Mouse (Mus musculus) embryonic facial prominence, embryonic 12.5 days (tissue): Measurements from ENCODE around the gene Pmepa1. TPM values are rescaled to one million over a fixed set of nuclear protein-coding genes. Genes with fewer than 3 reads are reported as not detected.

Experiments used
- ATAC-seq: fragments of 200-750 bp; cut with Nextera tagmentation; 2 replicates; pipeline ENCODE4 v1.8.0; 2017; ENCODE audit not compliant: insufficient number of reproducible peaks, insufficient read depth, low FRiP score, low TSS enrichment
- H3K27ac ChIP-seq: fragments of 300-500 bp; sonication (generic); 2 replicates; pipeline ENCODE4 v1.5.1; 2016; ENCODE audit warnings: mild to moderate bottlenecking
- H3K27me3 ChIP-seq: fragments of 300-500 bp; sonication (generic); 2 replicates; pipeline ENCODE4 v1.6.1; 2016; ENCODE audit warnings: mild to moderate bottlenecking, moderate library complexity
- H3K36me3 ChIP-seq: fragments of 300-500 bp; sonication (generic); 2 replicates; pipeline ENCODE4 v1.6.1; 2016; ENCODE audit warnings: mild to moderate bottlenecking
- H3K4me1 ChIP-seq: fragments of 300-500 bp; sonication (generic); 2 replicates; pipeline ENCODE4 v1.6.1; 2016
- H3K4me2 ChIP-seq: fragments of 300-500 bp; sonication (generic); replicated peaks from 2 replicates; pipeline ENCODE4 v1.6.1; 2016; ENCODE audit warnings: mild to moderate bottlenecking, moderate library complexity
- H3K4me3 ChIP-seq: fragments of 300-500 bp; sonication (generic); 2 replicates; pipeline ENCODE4 v1.5.1; 2016; ENCODE audit warnings: mild to moderate bottlenecking
- H3K9ac ChIP-seq: fragments of 300-500 bp; sonication (generic); 2 replicates; pipeline ENCODE4 v1.6.1; 2016; ENCODE audit warnings: mild to moderate bottlenecking, moderate library complexity
- H3K9me3 ChIP-seq: fragments of 300-500 bp; sonication (generic); 2 replicates; pipeline ENCODE4 v1.6.1; 2016; ENCODE audit warnings: mild to moderate bottlenecking, moderate library complexity
- WGBS: fragments of 180-500 bp; shearing (Covaris S2); methylation state at CpG from one replicate; pipeline ENCODE4 v1.1.7; 2016; 5-methylcytosine and 5-hydroxymethylcytosine counted together
- polyA plus RNA-seq: library from polyadenylated mRNA; unstranded; fragments of >200 nt; fragmentation: Nextera tagmentation; extraction: Ambion mirVana; gene quantifications from 2 replicates; pipeline ENCODE4 v1.2.1, GENCODE M21; 2016

Gene Pmepa1
- polyA plus RNA-seq, 1 experiment from 2014 or later, result 5.8 TPM

DNA sequence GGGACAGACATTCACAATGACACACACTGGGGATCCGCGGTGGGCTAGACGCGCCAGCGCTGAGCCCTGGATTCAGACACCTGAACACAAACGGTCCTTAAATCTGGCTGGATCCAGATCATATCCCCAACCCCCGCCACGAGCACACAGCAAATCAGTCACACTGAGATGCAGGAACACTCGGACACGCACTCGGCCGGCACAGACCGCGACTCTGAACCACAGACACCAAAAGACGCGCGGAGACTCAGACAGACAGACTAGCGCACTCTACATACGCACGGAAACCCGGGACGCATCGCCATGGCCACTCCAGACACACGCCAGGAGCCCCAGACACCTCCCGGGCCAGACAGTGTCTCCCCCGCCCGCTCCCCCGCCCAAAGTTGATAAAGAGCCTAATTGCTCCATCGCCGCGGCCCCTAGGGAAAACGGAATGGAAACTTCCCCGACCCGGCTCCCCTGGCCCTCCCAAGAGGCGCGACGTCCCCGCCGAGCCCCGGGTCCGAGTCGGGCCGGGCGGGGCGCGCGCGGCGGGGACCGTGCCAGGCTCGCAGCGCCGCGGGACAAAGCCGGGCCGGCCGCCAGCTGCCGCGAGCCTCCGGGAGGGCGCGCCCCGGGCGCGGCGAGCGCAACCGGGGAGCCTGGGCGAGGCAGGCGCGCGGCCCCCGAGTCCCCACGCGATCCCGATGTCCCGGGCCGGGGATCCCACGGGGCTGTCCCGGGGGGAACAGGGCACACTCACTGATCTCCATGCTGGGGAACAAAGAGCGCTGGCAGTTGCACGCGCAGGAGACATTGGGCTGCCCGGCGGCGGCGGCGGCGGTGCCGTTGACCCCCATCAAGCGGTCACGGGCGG, 761 bp downstream of the Pmepa1 start:
- under 1% methylated on average over 86 of the region's 93 CpGs for WGBS
- Histone ChIP-seq H3K27ac (peak overlapping the region; percentile 84), H3K4me3 (peak overlapping the region; percentile 87), H3K27me3 (no peaks in the 10 kb centered on the region), H3K4me2 (peak overlapping the region; percentile 90), H3K9me3 (no peaks in the 10 kb centered on the region), H3K9ac (peak overlapping the region; percentile 98), H3K4me1 (peaks cover 54% of the 10 kb centered on the region), H3K36me3 (no peaks in the 10 kb centered on the region)
- no peak for ATAC-seq

DNA sequence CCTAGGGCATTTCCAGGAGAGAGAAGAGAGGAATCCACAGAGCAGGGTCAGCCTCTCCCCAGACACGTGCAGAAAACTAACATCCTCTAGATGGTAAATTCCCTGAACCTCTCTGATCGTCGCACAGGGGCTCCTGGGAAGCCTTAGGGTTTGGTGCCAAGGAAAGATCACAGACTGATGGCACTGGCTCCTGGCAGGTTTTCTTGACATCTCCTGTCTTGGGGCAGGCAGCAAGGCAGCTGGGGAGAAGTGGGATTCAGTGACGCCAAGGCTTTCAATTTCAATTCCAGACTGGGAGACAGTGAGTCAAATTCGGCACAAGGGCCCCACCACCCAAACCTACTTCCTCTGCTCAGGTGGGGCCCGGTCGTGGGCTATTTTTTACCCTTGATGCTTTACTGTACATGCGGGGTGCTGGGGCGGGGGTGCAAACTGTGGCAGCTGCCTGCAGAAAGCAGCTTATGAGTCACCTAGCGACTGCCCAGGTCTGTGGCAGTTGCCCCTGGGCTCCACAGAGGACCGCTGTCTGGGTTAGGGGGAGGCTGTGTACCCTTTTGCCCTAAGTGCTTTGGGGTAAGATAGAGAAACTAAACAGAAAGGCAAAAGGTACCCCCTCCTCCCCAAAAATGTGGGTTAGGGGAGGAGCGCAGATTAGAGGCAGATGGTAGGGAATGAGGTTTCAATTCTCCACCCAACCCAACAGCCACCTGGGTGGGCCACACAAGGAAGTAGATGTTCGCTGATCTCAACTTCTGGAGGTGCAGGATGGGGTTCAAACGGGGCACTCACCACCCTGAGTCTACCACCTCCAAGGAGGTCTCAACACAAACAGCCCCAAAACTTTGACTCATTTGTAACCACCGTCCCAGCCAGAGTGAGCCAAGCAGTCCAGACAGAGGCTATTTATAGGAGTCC, 1.6 kb downstream of the Pmepa1 start:
- 9% methylated on average over 15 of the region's 15 CpGs for WGBS
- H3K27ac ChIP-seq, result peak overlapping the region; percentile 84
- H3K9me3 ChIP-seq, result no peaks in the 10 kb centered on the region
- H3K4me3 ChIP-seq, result peak overlapping the region; percentile 87
- ATAC-seq, result no peak
- H3K9ac ChIP-seq, result peak overlapping the region; percentile 98
- peaks cover 63% of the 10 kb centered on the region for H3K4me1 ChIP-seq
- H3K27me3 ChIP-seq, result no peaks in the 10 kb centered on the region
- H3K36me3 ChIP-seq, result no peaks in the 10 kb centered on the region
- peak overlapping the region; percentile 90 for H3K4me2 ChIP-seq

- Histone ChIP-seq H3K4me1 (peaks cover 65% of the 10 kb centered on the region), H3K4me3 (peak overlapping the region; percentile 87), H3K9me3 (no peaks in the 10 kb centered on the region), H3K36me3 (no peaks in the 10 kb centered on the region), H3K27ac (no peak overlapping the region), H3K27me3 (no peaks in the 10 kb centered on the region), H3K4me2 (peak overlapping the region; percentile 90), H3K9ac (peak overlapping the region; percentile 17; the same call in 1 of the 2 replicates)
- 43% methylated on average over 4 of the region's 4 CpGs for WGBS
- no peak for ATAC-seq
These were observed 2.4 kb downstream of the Pmepa1 start for GRCm38 (mm10) chr2:173273885-173274284.

DNA sequence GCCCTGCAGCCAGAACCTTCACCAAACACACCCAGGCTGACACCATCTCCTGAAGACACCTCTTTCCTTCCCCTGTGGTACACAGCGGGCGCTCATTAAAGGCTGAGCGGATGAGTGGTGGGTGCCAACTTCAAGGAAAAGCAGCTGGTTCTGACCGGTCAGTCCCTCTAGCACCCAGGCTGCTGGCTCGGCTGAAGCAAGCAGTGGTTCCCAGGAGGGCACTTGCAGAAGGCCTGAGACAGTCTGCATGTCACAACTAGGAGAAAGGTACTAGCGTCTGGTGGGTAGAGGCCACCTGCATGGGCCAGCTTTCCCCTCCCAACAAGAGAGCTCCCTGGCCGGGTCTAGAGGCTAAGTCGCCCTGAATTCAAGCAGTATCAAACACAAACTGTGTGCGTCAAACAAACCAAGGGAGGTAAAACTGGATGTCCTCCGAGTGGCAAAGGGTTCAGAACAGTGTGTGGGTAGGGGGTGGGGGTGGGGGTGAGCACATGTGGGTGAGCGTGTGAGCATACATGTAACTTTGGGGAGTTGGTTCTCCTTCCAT, 3.9 kb downstream of the Pmepa1 start:
- Histone ChIP-seq H3K4me2 (peak overlapping the region; percentile 8; the same call in 1 of the 2 replicates), H3K4me1 (peaks cover 66% of the 10 kb centered on the region), H3K36me3 (no peaks in the 10 kb centered on the region), H3K9me3 (no peaks in the 10 kb centered on the region), H3K27ac (no peak overlapping the region), H3K9ac (no peak overlapping the region), H3K4me3 (no peak overlapping the region), H3K27me3 (no peaks in the 10 kb centered on the region)
- WGBS, result 81% methylated on average over 11 of the region's 11 CpGs
- no peak for ATAC-seq

DNA sequence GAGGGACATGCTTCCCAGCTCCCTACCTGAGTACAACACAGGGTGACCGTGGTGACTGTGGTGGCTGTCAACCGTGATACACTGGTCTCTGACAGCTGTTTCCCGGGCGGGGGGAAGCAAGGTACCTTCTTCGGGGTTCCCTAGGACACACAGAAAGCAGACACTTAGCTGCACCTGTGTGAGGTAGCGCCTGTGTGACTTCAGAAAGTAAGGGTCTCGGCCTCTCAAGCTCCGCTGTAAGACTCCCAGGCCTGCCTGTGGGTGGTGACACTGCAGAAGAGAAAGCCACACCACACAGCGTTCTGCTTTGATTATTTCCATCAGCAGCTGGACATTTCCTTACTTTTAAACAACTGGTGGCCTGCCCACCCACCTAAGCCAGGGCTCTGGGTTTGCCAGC, 4.8 kb downstream of the Pmepa1 start:
- no peaks in the 10 kb centered on the region for H3K27me3 ChIP-seq
- no peak overlapping the region for H3K4me2 ChIP-seq
- no peak overlapping the region for H3K9ac ChIP-seq
- H3K4me1 ChIP-seq, result peaks cover 67% of the 10 kb centered on the region
- no peaks in the 10 kb centered on the region for H3K36me3 ChIP-seq
- no peak for ATAC-seq
- no peak overlapping the region for H3K27ac ChIP-seq
- no peaks in the 10 kb centered on the region for H3K9me3 ChIP-seq
- H3K4me3 ChIP-seq, result no peak overlapping the region
- WGBS, result 71% methylated on average over 9 of the region's 9 CpGs

DNA sequence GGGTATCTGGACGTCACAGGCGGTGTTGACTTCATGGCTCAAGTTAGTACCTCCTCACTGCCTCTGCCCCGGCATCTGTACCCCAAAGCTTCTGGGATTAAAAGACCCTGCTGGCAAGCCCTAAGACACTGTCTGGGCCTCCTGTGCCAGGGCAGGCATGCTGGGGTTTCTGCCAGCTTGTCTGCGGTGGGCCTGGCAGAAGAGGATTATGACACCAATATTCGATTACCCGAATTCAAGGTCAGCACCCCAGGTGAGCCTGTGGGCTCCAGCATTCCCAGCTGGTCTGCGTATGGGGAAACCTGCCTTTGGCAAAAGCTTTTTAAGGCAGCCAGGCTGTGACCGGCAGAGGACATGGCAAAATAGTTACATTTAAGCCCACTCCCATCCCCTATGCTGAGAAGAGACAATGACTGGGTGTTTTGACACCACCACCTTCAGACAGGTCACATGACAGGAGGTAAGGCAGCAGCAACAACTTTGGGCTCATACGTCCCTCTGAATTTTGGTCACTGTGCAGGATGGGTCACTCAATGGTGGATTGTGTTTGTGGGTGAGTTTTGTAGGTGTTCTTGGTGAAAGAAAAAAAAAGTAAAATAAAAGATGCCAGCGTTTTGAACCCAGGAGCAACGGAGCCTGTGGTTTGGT, 5.6 kb downstream of the Pmepa1 start:
- Histone ChIP-seq H3K27me3 (no peaks in the 10 kb centered on the region), H3K4me1 (peaks cover 75% of the 10 kb centered on the region), H3K4me3 (no peak overlapping the region), H3K4me2 (no peak overlapping the region), H3K9ac (no peak overlapping the region), H3K36me3 (no peaks in the 10 kb centered on the region), H3K9me3 (no peaks in the 10 kb centered on the region), H3K27ac (no peak overlapping the region)
- no peak for ATAC-seq
- WGBS, result 72% methylated on average over 11 of the region's 11 CpGs

DNA sequence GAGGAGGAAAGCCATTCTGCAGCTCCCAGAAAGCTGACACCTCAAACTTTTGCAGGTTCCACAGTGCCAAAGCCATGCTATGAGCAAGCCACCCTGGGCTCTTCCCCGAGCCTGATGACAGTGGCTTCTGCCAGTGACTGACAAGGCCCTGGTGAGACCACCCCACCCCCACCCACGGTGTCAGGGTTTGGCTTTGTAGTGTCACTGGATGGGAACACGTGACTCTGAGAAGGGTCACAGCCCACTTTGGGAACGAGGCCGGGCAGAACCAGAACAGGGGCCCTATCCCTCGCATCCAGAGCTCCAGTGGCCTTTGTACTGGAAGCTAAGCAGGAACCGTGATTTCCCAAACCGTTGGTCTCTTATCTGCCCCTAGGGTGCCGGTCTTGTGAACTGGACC, 6.1 kb downstream of the Pmepa1 start:
- Histone ChIP-seq H3K4me1 (peaks cover 80% of the 10 kb centered on the region), H3K27me3 (no peaks in the 10 kb centered on the region), H3K4me3 (no peak overlapping the region), H3K9me3 (no peaks in the 10 kb centered on the region), H3K4me2 (no peak overlapping the region), H3K9ac (no peak overlapping the region), H3K27ac (no peak overlapping the region), H3K36me3 (no peaks in the 10 kb centered on the region)
- ATAC-seq, result no peak
- 71% methylated on average over 9 of the region's 9 CpGs for WGBS

- Histone ChIP-seq H3K4me2 (no peak overlapping the region), H3K36me3 (peaks cover 4% of the 10 kb centered on the region; the same call in 1 of the 2 replicates), H3K27ac (no peak overlapping the region), H3K9me3 (no peaks in the 10 kb centered on the region), H3K4me3 (no peak overlapping the region), H3K9ac (no peak overlapping the region), H3K4me1 (peaks cover 76% of the 10 kb centered on the region), H3K27me3 (no peaks in the 10 kb centered on the region)
- ATAC-seq, result no peak
- 80% methylated on average over 3 of the region's 3 CpGs for WGBS
These were observed 8.8 kb downstream of the Pmepa1 start for GRCm38 (mm10) chr2:173267562-173267961.

DNA sequence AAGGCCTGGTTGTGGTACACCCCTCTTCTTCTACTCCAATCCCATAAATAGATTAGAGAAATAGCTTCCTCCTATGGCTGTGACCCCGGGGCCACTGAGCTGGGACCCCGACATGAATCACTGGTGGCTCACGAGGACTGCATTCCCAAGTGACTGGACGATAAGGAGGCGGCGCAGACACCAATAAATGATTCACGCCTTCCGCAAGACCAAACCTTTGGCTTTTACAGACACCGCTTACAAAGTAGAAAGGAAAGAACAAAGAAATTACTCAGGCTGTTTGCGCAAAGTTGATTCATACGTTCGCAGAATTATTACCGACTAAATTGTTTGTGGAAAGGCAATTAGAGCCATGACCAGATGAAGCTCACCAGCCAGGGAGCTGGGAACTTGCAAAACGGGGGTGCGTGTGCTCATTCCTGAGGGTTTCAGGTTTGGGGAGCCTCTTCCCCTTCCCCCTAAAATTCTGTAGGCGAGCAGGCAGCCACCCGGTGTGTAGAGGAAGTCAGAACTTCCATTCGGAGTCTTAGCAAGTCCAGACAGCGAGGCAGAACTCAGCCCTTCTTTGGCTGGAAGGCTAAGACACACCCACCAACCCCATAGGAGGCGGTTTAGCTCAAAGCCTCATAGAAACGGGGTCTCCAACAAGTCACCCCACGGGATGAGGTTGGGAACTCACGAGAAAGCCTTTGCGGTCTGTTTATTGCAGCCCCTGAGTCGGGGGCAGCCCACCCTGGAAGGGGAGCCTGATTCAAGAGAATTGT, 9.8 kb downstream of the Pmepa1 start:
- Histone ChIP-seq H3K9ac (no peak overlapping the region), H3K27me3 (no peaks in the 10 kb centered on the region), H3K27ac (no peak overlapping the region), H3K4me3 (no peak overlapping the region), H3K36me3 (peaks cover 4% of the 10 kb centered on the region; the same call in 1 of the 2 replicates), H3K4me1 (peaks cover 76% of the 10 kb centered on the region), H3K9me3 (no peaks in the 10 kb centered on the region), H3K4me2 (no peak overlapping the region)
- no peak for ATAC-seq
- 74% methylated on average over 25 of the region's 25 CpGs for WGBS

GRCm38 (mm10) chr2:173265468-173266265, 10.7 kb downstream of the Pmepa1 start:
- H3K9me3 ChIP-seq, result no peaks in the 10 kb centered on the region
- no peaks in the 10 kb centered on the region for H3K27me3 ChIP-seq
- peaks cover 78% of the 10 kb centered on the region for H3K4me1 ChIP-seq
- H3K9ac ChIP-seq, result no peak overlapping the region
- H3K27ac ChIP-seq, result no peak overlapping the region
- no peak overlapping the region for H3K4me3 ChIP-seq
- no peak for ATAC-seq
- no peak overlapping the region for H3K4me2 ChIP-seq
- peaks cover 4% of the 10 kb centered on the region; the same call in 1 of the 2 replicates for H3K36me3 ChIP-seq
- WGBS, result 85% methylated on average over 22 of the region's 22 CpGs
